Mouse (Mus musculus): ENCODE data around the gene B3gnt5.
A peak's percentile ranks its signal among the peaks of the same experiment; 100 is the strongest.

Gene B3gnt5

DNA sequence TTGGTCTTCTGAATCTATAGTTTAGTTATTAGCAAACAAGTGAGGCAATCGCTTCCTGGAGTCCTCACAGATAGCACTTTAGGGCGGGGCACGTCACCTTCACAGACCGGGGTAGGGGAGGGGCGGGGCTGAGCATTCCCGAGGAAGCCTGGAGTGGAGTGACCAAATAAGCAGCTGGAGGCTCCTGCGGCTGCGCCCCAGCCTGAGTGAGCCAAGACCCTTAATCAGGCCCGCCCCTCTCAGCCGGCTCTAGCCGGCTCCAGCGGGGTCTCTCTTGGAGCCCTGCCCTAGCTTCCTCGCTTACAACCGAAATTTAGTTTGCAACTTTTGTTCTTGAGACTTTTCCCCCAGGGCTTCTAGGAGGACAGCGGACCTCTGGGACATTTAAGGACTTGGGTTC is at the start of gene B3gnt5:
TSS of gene B3gnt5 (plus strand) at position 135 of the 400 bp plus-strand sequence.
- DNase-seq (ENCODE audit: low read depth), result peak; percentile 34

DNA sequence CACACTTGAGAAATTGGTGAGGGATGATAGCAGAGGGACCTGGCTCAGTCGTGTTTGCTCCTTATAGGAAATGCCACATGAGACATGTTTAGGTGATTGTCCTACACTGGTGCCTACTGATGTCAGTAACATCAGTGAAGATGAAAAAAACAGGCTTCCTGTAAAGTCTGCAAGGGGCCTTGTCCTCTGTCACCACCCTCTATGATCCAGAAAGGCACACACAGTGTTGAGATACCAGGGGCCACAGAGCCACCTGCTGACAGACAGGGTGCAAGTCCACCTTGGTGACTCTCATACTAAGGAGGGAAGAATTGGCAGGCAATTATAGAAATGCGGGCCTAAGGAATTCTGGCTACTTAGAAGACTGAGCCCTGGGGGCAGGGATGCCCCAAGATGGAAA is 39.0 kb upstream of the B3gnt5 start:
- DNase-seq (ENCODE audit: low read depth), result no peak

DNA sequence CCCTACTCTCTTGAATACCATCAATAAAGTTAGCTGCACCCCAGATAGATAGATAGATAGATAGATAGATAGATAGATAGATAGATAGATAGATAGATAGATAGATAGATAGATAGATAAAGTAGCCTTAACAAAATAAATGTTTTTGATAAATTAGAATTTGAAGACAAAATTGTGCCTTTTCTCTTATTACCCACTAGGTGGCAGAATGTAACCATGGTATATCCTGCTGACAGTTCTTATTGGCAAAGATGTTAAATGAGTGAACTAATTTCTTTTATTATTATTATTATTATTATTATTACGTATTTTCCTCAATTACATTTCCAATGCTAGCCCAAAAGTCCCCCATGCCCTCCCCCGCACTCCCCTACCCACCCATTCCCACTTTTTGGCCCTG is 35.9 kb upstream of the B3gnt5 start:
- peak; percentile 15 for DNase-seq (ENCODE audit: low read depth)

DNA sequence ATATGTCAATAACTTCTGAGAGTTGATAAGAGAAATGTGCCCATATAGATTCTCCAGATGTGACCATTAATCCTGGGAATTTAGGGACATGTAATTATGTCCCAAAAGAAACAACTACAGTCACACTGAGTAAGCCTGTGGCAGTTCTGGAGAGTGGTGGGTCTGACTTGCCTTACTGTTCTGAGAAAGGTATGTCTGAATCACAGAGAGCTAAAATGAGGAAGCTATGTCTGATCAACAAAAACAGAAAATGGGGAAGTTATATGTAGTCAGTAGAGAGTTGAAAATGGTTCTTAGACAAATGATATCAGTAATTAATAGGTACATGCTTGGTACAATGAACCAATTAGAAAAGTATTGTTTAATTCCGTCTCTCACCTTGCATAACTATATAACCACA is 27.1 kb upstream of the B3gnt5 start:
- DNase-seq (ENCODE audit: low read depth), result no peak

DNA sequence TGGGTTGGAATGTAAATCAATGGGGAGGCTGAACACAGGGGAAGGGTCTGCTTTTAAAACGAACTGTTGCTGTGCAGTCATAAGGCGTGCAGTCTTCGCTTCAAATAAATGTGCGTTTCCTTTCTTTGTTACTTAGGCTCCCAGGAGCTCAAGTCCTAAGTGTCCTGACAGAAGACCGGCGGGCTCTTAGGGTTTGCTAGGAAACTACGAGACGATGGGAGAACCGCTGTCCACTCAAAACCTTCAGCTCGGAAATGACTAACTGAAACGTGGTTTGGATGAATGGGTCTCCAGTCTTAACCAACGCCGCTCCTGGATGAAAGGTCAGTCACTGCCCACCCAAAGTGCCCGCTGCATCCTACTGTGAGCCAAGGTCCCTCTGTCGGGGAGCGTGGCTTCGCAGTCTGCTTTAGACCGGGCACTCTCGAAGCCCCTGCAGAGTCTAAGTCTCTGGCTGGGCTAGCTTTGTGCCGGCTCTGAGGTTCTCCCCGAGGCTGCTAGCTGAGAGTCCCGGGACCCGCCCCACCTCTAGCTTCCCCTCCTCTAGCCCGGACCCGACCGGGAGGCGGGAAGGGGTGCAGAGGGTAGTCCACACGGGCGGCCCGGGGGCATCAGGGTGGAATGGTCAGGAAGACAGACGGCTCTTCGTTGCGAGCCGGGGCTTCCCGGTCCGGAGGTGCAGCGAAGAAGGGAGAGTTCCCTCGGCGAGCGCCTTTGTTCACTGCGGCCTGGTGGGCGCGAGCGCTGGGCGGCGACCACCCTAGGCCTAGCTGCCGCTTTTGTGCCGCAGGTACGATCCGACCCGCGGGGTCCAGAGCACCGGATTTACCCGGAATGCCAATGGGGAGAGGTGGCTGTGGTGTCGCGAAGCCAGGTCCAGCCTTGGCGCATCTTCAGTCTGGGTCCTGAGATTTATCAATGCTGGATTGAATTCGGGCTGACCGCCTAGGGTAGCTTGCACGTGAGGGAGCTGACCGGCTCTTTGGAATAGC is 793 bp downstream of the B3gnt5 start:
- peak; percentile 14 for DNase-seq (ENCODE audit: low read depth)

DNA sequence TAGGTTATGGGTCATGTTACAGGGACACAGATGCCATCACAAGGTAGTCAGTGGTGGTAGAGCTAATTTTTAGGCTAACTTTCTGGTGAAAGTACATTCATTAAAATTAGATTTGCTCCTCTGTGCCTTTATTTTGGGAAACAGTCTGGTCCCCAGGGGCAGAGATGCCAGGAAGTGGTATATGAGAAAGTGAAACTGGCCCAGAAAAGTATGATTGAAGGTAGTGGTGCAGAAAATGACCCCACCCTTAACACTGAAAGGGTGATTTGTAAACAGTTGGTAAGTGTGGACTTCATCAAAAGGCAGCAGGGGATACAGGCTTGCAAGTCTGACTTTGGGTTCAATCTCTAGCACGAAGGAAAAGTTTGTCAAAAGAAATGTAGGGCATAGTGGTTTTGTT is 1.7 kb downstream of the B3gnt5 start:
- DNase-seq (ENCODE audit: low read depth), result no peak

DNA sequence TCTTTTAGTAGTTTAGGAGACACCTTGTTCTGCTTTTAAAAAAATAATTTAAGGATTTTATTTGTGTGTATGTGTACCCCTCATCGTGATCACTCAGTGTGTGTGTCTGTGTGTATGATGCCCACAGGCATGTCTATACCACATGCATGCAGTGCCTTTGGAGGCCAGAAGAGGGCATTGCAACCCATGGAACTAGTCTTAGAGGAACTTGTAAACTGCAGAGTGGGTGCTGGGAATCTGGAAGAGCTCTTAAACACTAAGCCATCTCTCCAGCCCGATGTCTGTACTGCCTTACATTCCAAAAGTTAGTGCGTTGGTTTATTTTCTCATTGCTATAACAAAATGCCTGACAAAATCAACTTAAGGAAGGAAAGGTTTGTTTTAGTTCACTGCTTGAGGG is 6.1 kb downstream of the B3gnt5 start:
- no peak for DNase-seq (ENCODE audit: low read depth)

DNA sequence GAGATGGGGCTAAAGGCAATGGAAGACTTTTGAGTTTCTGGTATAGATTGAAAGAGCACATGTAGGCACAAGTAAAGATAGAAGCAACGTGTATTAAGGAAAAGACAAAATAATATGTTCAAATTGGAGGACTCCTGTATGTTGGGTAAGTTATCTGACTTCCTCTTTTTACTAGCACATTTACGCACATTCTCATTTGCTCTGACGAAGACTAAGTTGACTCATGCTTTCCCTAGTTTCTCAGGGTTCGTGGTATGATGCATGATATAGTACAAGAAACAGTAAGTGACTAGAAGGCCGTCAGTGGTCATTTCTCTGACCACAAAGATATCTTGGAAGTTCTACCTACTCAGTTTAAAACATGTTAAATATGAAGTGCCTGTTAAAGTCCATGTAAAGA is 8.0 kb downstream of the B3gnt5 start:
- DNase-seq (ENCODE audit: low read depth), result no peak

DNA sequence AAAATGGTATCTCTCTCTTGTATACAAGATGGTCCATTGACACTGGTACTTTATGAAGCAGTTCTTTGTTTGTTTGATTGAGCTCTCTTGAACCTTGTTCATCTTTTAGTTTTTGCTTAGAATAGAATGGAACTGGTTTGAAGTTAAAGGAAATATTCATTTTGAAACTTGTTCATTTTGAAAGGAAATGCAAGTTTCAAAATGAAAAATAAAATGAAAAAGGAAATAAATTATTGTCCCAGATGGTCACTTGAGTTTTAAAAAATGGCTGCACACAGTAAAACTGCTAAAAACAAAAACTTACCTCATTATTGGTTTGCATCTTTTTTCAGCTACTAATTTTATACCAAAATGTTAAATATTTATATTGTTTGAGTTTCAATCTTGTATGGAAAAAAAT is 12.0 kb downstream of the B3gnt5 start:
- DNase-seq (ENCODE audit: low read depth), result no peak

DNA sequence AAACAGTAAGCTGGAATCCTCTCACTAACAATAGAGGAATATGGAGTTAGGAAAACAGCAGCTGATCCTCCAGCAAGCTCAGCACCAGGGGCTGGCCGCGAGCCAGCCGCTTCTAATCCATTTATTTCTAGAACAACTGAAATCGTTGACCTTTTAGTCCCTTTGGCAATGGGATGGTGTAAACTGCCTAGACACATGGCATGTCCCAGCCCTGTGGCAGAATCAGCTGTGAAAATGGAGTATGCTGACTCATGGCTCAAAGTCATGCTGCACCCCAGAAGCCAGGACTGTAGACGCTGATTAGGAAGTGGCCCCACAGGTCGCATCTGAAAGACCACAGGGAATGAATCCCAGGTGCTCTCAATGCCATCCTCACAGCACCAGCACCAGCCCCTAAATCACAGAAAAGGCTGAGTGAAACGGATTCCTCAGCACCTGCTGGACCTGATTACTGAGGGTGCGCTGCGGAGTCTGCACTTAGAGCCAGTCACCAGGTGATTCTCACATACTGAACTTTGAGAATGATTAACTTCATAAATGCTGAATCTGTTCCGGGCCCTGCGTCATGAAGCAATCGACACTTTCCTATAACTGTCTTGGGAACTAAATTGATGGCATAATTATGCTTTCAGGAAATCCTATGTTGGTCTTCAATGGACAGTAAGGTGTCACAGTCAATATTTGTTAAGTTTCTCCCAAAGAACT is 26.5 kb downstream of the B3gnt5 start:
- no peak for DNase-seq (ENCODE audit: low read depth)

DNA sequence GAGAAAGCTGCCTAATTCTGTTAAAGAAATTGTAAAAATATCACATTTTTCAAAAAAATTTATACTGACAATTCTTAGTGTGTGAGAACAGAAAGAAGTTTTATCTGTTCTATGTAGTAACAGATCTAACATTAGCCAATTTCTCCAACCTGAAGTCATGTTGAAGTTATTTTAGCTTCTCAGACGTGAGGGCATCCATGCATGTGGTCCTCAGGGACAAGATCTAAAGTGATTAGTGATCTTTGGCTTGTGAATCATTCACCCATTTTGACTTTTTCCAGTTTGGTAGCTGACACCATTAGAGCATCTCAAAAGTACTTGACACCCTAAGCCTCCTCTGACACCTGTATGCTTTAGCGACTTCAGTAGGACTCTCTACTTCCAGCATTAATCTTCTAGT is 29.9 kb downstream of the B3gnt5 start:
- no peak for DNase-seq (ENCODE audit: low read depth)

DNA sequence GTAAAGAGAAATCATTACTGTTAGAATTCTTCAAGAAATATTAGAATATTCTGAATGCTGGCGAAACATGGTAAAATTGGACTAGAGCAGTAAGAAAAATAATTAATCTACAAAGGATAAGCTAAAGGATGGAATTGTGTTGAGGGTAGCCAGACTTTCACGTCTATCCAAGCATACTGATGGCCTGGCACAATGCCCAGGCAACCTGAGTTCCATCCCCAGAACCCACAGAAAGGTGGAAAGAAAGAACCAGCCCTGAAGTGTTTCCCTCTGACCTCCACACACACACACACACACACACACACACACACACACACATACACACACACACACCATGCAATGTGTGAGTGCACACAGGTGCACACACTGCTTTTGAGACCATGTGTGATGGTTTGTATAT is 58.8 kb downstream of the B3gnt5 start:
- no peak for DNase-seq (ENCODE audit: low read depth)
